Mouse (Mus musculus): ENCODE data around the gene Aym1. TPM values are rescaled to one million over a fixed set of nuclear protein-coding genes. Genes with fewer than 3 reads are reported as not detected.

Aym1 gene
- total and polyA plus RNA-seq, 2 experiments from 2014 or later, result not detected

- ATAC-seq (no peak), DNase-seq (ENCODE audit: low spot score) (no peak)
- TF ChIP-seq CTCF (IDR thresholded peaks at IDR 0.05; ENCODE audit: low read depth), result no peak
Observed at GRCm38 (mm10) chr5:113330202-113330601, 26.9 kb upstream of the Aym1 start.

GRCm38 (mm10) chr5:113332239-113332638 is 24.9 kb upstream of the Aym1 start:
- Histone ChIP-seq H3K27me3 (ENCODE audit: insufficient read depth, low read length) (peaks cover 35% of the 10 kb centered on the region), H3K4me2 (ENCODE audit: low read depth, low read length) (no peak overlapping the region), H3K9ac (replicated peaks; ENCODE audit: low read length) (no peak overlapping the region), H3K4me1 (ENCODE audit: insufficient read depth, low read length) (peaks cover 3% of the 10 kb centered on the region; the same call in 1 of the 2 replicates), H3K27ac (no peak overlapping the region), H3K36me3 (ENCODE audit: insufficient read depth, low read length) (no peaks in the 10 kb centered on the region), H3K9me3 (ENCODE audit: low read length) (0 out of 2 replicates have a peak, but pooled peaks cover 3% of the 10 kb centered on the region), H3K4me3 (ENCODE audit: low read length) (no peak overlapping the region)
- TF ChIP-seq CTCF (IDR thresholded peaks at IDR 0.05; ENCODE audit: low read depth), result peak; percentile 60
- DNase-seq (ENCODE audit: low spot score) (no peak), ATAC-seq (no peak)
- 35% methylated on average over 12 of the region's 12 CpGs for WGBS

More at GRCm38 (mm10) chr5:113330202-113330601, 26.9 kb upstream of the Aym1 start:
- H3K4me3 ChIP-seq (ENCODE audit: low read length), result no peak overlapping the region
- no peak overlapping the region for H3K27ac ChIP-seq
- no peaks in the 10 kb centered on the region for H3K36me3 ChIP-seq (ENCODE audit: insufficient read depth, low read length)
- 73% methylated on average over 3 of the region's 3 CpGs for WGBS
- H3K4me2 ChIP-seq (ENCODE audit: low read depth, low read length), result no peak overlapping the region
- H3K9me3 ChIP-seq (ENCODE audit: low read length), result 0 out of 2 replicates have a peak, but pooled peaks cover 3% of the 10 kb centered on the region
- H3K4me1 ChIP-seq (ENCODE audit: insufficient read depth, low read length), result peaks cover 2% of the 10 kb centered on the region; the same call in 1 of the 2 replicates
- peaks cover 23% of the 10 kb centered on the region for H3K27me3 ChIP-seq (ENCODE audit: insufficient read depth, low read length)
- no peak overlapping the region for H3K9ac ChIP-seq (replicated peaks; ENCODE audit: low read length)

GRCm38 (mm10) chr5:113332899-113333298 is 24.2 kb upstream of the Aym1 start:
- H3K4me2 ChIP-seq (ENCODE audit: low read depth, low read length), result no peak overlapping the region
- ATAC-seq, result no peak
- no peak for TF ChIP-seq CTCF (IDR thresholded peaks at IDR 0.05; ENCODE audit: low read depth)
- peaks cover 3% of the 10 kb centered on the region; the same call in 1 of the 2 replicates for H3K4me1 ChIP-seq (ENCODE audit: insufficient read depth, low read length)
- H3K36me3 ChIP-seq (ENCODE audit: insufficient read depth, low read length), result no peaks in the 10 kb centered on the region
- H3K4me3 ChIP-seq (ENCODE audit: low read length), result no peak overlapping the region
- H3K9ac ChIP-seq (replicated peaks; ENCODE audit: low read length), result no peak overlapping the region
- WGBS, result 60% methylated on average over 4 of the region's 4 CpGs
- 0 out of 2 replicates have a peak, but pooled peaks cover 3% of the 10 kb centered on the region for H3K9me3 ChIP-seq (ENCODE audit: low read length)
- no peak overlapping the region for H3K27ac ChIP-seq
- DNase-seq (ENCODE audit: low spot score), result no peak
- peaks cover 35% of the 10 kb centered on the region for H3K27me3 ChIP-seq (ENCODE audit: insufficient read depth, low read length)

GRCm38 (mm10) chr5:113334621-113335530 is 22.2 kb upstream of the Aym1 start:
- peaks cover 3% of the 10 kb centered on the region; the same call in 1 of the 2 replicates for H3K4me1 ChIP-seq (ENCODE audit: insufficient read depth, low read length)
- 0 out of 2 replicates have a peak overlapping the region, but pooled peaks have one; percentile 7 for H3K4me3 ChIP-seq (ENCODE audit: low read length)
- no peak overlapping the region for H3K27ac ChIP-seq
- TF ChIP-seq CTCF (IDR thresholded peaks at IDR 0.05; ENCODE audit: low read depth), result no peak
- no peaks in the 10 kb centered on the region for H3K36me3 ChIP-seq (ENCODE audit: insufficient read depth, low read length)
- WGBS, result 10% methylated on average over 34 of the region's 34 CpGs
- H3K27me3 ChIP-seq (ENCODE audit: insufficient read depth, low read length), result peaks cover 35% of the 10 kb centered on the region
- DNase-seq (ENCODE audit: low spot score) (no peak), ATAC-seq (no peak)
- H3K9ac ChIP-seq (replicated peaks; ENCODE audit: low read length), result no peak overlapping the region
- 0 out of 2 replicates have a peak overlapping the region, but pooled peaks have one; percentile 25 for H3K4me2 ChIP-seq (ENCODE audit: low read depth, low read length)
- no peaks in the 10 kb centered on the region for H3K9me3 ChIP-seq (ENCODE audit: low read length)

- no peak for TF ChIP-seq CTCF (IDR thresholded peaks at IDR 0.05; ENCODE audit: low read depth)
- Histone ChIP-seq H3K9me3 (ENCODE audit: low read length) (no peaks in the 10 kb centered on the region), H3K4me3 (ENCODE audit: low read length) (peak overlapping the region; percentile 7; the same call in 1 of the 2 replicates), H3K27me3 (ENCODE audit: insufficient read depth, low read length) (peaks cover 35% of the 10 kb centered on the region), H3K4me2 (ENCODE audit: low read depth, low read length) (peak overlapping the region; percentile 41), H3K9ac (replicated peaks; ENCODE audit: low read length) (no peak overlapping the region), H3K4me1 (ENCODE audit: insufficient read depth, low read length) (peaks cover 3% of the 10 kb centered on the region; the same call in 1 of the 2 replicates), H3K27ac (no peak overlapping the region), H3K36me3 (ENCODE audit: insufficient read depth, low read length) (no peaks in the 10 kb centered on the region)
- no peak for DNase-seq (ENCODE audit: low spot score)
- no peak for ATAC-seq
- 3% methylated on average over 17 of the region's 17 CpGs for WGBS
Observed at GRCm38 (mm10) chr5:113335732-113336131, 21.4 kb upstream of the Aym1 start.

- H3K27me3 ChIP-seq (ENCODE audit: insufficient read depth, low read length), result peaks cover 35% of the 10 kb centered on the region
- TF ChIP-seq CTCF (IDR thresholded peaks at IDR 0.05; ENCODE audit: low read depth), result no peak
Observed at GRCm38 (mm10) chr5:113336281-113336680, 20.8 kb upstream of the Aym1 start.

More at GRCm38 (mm10) chr5:113336281-113336680, 20.8 kb upstream of the Aym1 start:
- H3K4me1 ChIP-seq (ENCODE audit: insufficient read depth, low read length), result peaks cover 3% of the 10 kb centered on the region; the same call in 1 of the 2 replicates
- no peak for ATAC-seq
- no peak overlapping the region for H3K9ac ChIP-seq (replicated peaks; ENCODE audit: low read length)
- DNase-seq (ENCODE audit: low spot score), result no peak
- no peak overlapping the region for H3K27ac ChIP-seq
- H3K36me3 ChIP-seq (ENCODE audit: insufficient read depth, low read length), result no peaks in the 10 kb centered on the region
- no peaks in the 10 kb centered on the region for H3K9me3 ChIP-seq (ENCODE audit: low read length)
- WGBS, result 31% methylated on average over 9 of the region's 9 CpGs
- no peak overlapping the region for H3K4me3 ChIP-seq (ENCODE audit: low read length)
- 0 out of 2 replicates have a peak overlapping the region, but pooled peaks have one; percentile 41 for H3K4me2 ChIP-seq (ENCODE audit: low read depth, low read length)

Data from hindbrain, postnatal 0 days (tissue).